Mouse (Mus musculus): ENCODE measurements at regions not wholly inside any gene's neighbourhood (a gene's known extent, or its start where the extent isn't known, plus 50 kb on each side); places are given as distances from the start of the nearest gene placed in this dataset.

DNA sequence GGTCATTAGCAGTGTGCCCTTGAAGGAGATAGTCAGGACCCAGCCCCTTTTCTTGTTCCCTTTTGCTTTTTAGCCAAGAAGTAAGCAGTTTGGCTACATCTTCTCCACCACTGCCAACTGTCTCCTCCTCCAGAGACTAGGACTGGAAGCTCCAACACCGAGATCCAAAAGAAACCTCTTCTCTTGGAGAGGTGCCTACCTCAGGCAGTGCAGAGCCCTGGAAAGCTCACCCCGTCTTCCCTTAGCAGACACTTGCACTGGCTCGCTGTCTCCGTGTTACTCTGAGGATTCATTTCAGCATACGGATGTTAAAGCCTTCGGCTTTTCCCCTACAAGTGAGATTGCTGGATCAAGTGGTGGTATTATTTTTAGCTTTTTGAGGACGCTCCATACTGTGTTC lies 331.0 kb downstream of the Rapgef2 start:
- TF ChIP-seq ZNF384 (IDR thresholded peaks at IDR 0.05; ENCODE audit: low read depth, low read length), result no peak
- TF ChIP-seq ZC3H11A (IDR thresholded peaks at IDR 0.05; ENCODE audit: borderline replicate concordance, low read depth, low read length), result no peak
- no peak for TF ChIP-seq CHD2 (IDR thresholded peaks at IDR 0.05; ENCODE audit: low read depth, low read length)
- no peak for TF ChIP-seq HCFC1 (IDR thresholded peaks at IDR 0.05; ENCODE audit: borderline replicate concordance, insufficient read depth, low read length)

All from ES-E14 (cell line).